Mouse (Mus musculus): ENCODE results near the gene Mdm2.

DNA sequence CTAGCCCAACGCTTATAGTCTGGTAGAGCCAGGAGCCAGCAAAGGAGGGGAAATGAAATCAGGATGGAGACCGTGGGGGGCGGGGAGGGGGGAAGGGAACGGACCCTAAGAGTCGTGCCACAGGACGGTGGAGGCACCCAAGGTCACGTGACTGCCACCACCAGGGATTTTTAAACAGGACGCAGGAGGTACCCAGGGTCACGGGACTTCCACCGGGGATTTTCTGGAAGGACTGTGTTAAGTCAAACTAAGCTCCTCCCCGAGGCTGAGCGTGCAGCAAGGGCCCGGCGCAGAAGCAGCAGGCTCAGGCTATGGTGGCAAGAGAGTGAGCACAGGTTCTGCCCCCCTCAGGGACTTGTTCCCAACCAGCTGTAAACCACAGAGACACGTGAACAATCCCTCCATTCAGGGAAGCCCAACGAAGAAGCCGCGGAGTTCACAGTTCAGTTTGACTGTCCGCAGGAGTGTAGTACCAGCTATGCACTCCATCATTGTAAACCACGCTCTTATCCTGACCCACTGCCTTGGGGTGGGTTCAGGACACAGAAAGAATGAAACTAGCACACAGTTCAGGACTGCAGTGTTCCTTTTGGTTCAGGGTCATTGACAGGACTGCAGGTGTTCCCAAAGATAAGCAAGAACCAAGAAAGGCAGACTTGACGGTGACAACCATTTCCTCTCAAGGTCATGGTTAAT lies 70.5 kb downstream of the Mdm2 start:
- TF ChIP-seq CTCF (IDR thresholded peaks at IDR 0.05; ENCODE audit: control insufficient read depth, insufficient read depth, insufficient read length) (no peak), FOSL1 (IDR thresholded peaks at IDR 0.05; ENCODE audit: insufficient read depth, low read length, poor library complexity, severe bottlenecking) (no peak)

Data from C2C12 (cell line).